Mouse (Mus musculus) pancreas, adult 10 weeks (tissue): ENCODE results near the gene Gm21060. TPM values are rescaled to one million over a fixed set of nuclear protein-coding genes. Genes with fewer than 3 reads are reported as not detected.

Source experiments
- polyA plus RNA-seq: library from polyadenylated mRNA; stranded (reverse); fragments of 350-450 nt; fragmentation: Illumina TruSeq; extraction: RNeasy Lipid Tissue Mini Kit (QIAGEN cat#74804); gene quantifications from one replicate; pipeline ENCODE4 v1.2.3, GENCODE M21; 2015; ENCODE audit warnings: low read depth, low replicate concordance; ENCODE audit not compliant: insufficient read depth

Gm21060 gene
- polyA plus RNA-seq, result not detected

GRCm38 (mm10) chr19:61296969-61297368, at the start of gene Gm21060:
Gene Gm21060 (minus strand): TSS chr19:61297069.

Other genes starting within 250 kb of the Gm21060 start
- gene Zfp950, start 156.2 kb downstream of the Gm21060 start, polyA plus RNA-seq, result 16.4 TPM
- gene Gm7102, start 120.8 kb downstream of the Gm21060 start, polyA plus RNA-seq, result not detected
- not detected for gene Gm6020, start 113.2 kb downstream of the Gm21060 start, polyA plus RNA-seq
- gene Csf2ra, start 68.6 kb downstream of the Gm21060 start, polyA plus RNA-seq, result 14.6 TPM